Mouse (Mus musculus) CH12.LX (cell line): Measurements from ENCODE around the gene Cebpg. TPM values are rescaled to one million over a fixed set of nuclear protein-coding genes. Genes with fewer than 3 reads are reported as not detected.

Experiments
- DNase-seq: peaks from one replicate; pipeline ENCODE4 v3.0.0-alpha.2; 2013; ENCODE audit errors: extremely low read depth
- H3K27ac ChIP-seq: 2 replicates; pipeline ENCODE4 v1.5.1; 2012; ENCODE audit warnings: low read depth, mild to moderate bottlenecking, control low read depth, moderate library complexity; ENCODE audit not compliant: insufficient read depth
- H3K27me3 ChIP-seq: replicated peaks from 2 replicates; pipeline ENCODE3; 2012; ENCODE audit warnings: inconsistent platforms
- H3K36me3 ChIP-seq, 2 experiments: replicated peaks in 1 of 2; 2 replicates each; pipeline versions ENCODE3 to v1.6.1; 2012; ENCODE audit warnings: inconsistent platforms in 1 of 2, low read length in 1 of 2, mild to moderate bottlenecking in 1 of 2, mixed read lengths in 1 of 2, moderate library complexity in 1 of 2; ENCODE audit not compliant: control insufficient read depth in 1 of 2, insufficient read depth in 1 of 2
- H3K4me1 ChIP-seq, 2 experiments: 2 replicates each; pipeline ENCODE4 v1.6.1; 2012; ENCODE audit warnings: inconsistent platforms in 1 of 2, moderate library complexity in 1 of 2; ENCODE audit not compliant: insufficient read depth in 2 of 2, control insufficient read depth in 1 of 2
- H3K4me2 ChIP-seq: 2 replicates; pipeline ENCODE4 v1.6.1; 2012; ENCODE audit warnings: low read depth, mild to moderate bottlenecking, control low read depth; ENCODE audit not compliant: poor library complexity, insufficient read depth, severe bottlenecking
- H3K4me3 ChIP-seq, 3 experiments: fragments of 150-350 bp in 1 of 3; sonication (generic) in 1 of 3; replicated peaks in 1 of 3; 2 replicates each; pipeline versions ENCODE3 to v1.5.1; 2011 to 2012; ENCODE audit warnings: low read depth in 2 of 3, low read length in 2 of 3, mild to moderate bottlenecking in 2 of 3, moderate library complexity in 2 of 3, control low read depth in 1 of 3, improper control_type of control experiment in 1 of 3, inconsistent platforms in 1 of 3, mixed read lengths in 1 of 3; ENCODE audit not compliant: poor library complexity in 1 of 3
- H3K79me2 ChIP-seq: replicated peaks from 2 replicates; pipeline ENCODE4 v1.6.1; 2012; ENCODE audit warnings: mild to moderate bottlenecking, moderate library complexity; ENCODE audit not compliant: control insufficient read depth, poor library complexity, insufficient read depth, severe bottlenecking; ENCODE audit errors: extremely low read depth
- H3K9ac ChIP-seq: 2 replicates; pipeline ENCODE4 v1.6.1; 2012; ENCODE audit warnings: low read depth, mild to moderate bottlenecking, control low read depth, moderate library complexity; ENCODE audit not compliant: insufficient read depth
- H3K9me3 ChIP-seq: replicated peaks from 2 replicates; pipeline ENCODE3; 2012; ENCODE audit warnings: low read length, inconsistent platforms, mixed read lengths
- BHLHE40 ChIP-seq: IDR thresholded peaks from 2 replicates; pipeline ENCODE4 v1.6.1; 2011; ENCODE audit warnings: mild to moderate bottlenecking, low read depth, low read length, improper control_type of control experiment
- CHD1 ChIP-seq: IDR thresholded peaks from 2 replicates; pipeline ENCODE4 v1.6.1; 2012; ENCODE audit warnings: low read depth, low read length, improper control_type of control experiment, inconsistent platforms
- CHD2 ChIP-seq: IDR thresholded peaks from 2 replicates; pipeline ENCODE4 v1.6.1; 2011; ENCODE audit warnings: low read length, improper control_type of control experiment
- CTCF ChIP-seq, 2 experiments: IDR thresholded peaks in 1 of 2; conservative IDR thresholded peaks in 1 of 2; 2 replicates each; pipeline ENCODE4 v1.5.1; 2011 to 2012; ENCODE audit warnings: low read depth in 2 of 2, low read length in 2 of 2, improper control_type of control experiment in 1 of 2, inconsistent platforms in 1 of 2, mild to moderate bottlenecking in 1 of 2, moderate library complexity in 1 of 2
- E2F4 ChIP-seq: IDR thresholded peaks from 2 replicates; pipeline ENCODE4 v1.6.1; 2011; ENCODE audit warnings: low read depth, low read length, improper control_type of control experiment; ENCODE audit not compliant: insufficient replicate concordance
- ELF1 ChIP-seq: IDR thresholded peaks from 2 replicates; pipeline ENCODE4 v1.6.1; 2014; ENCODE audit warnings: low read depth, mild to moderate bottlenecking, inconsistent platforms, low read length, improper control_type of control experiment
- ETS1 ChIP-seq: conservative IDR thresholded peaks from 2 replicates; pipeline ENCODE4 v1.6.1; 2012; ENCODE audit warnings: low read depth, mild to moderate bottlenecking, inconsistent platforms, low read length, improper control_type of control experiment, moderate library complexity
- GABPA ChIP-seq: IDR thresholded peaks from 2 replicates; pipeline ENCODE4 v1.6.1; 2012; ENCODE audit warnings: low read depth, low read length, improper control_type of control experiment, inconsistent platforms; ENCODE audit not compliant: insufficient replicate concordance
- HCFC1 ChIP-seq: IDR thresholded peaks from 2 replicates; pipeline ENCODE4 v1.6.1; 2012; ENCODE audit warnings: low read depth, mild to moderate bottlenecking, inconsistent platforms, low read length, improper control_type of control experiment
- IRF4 ChIP-seq: IDR thresholded peaks from 2 replicates; pipeline ENCODE4 v1.6.1; 2014; ENCODE audit warnings: low read depth, mild to moderate bottlenecking, inconsistent platforms, low read length, improper control_type of control experiment
- JUND ChIP-seq: conservative IDR thresholded peaks from 2 replicates; pipeline ENCODE4 v1.6.1; 2011; ENCODE audit warnings: low read depth, low read length, improper control_type of control experiment
- MAX ChIP-seq: IDR thresholded peaks from 2 replicates; pipeline ENCODE4 v1.6.1; 2011; ENCODE audit warnings: low read length, improper control_type of control experiment
- MAZ ChIP-seq: IDR thresholded peaks from 2 replicates; pipeline ENCODE4 v1.6.1; 2012; ENCODE audit warnings: low read depth, mild to moderate bottlenecking, inconsistent platforms, low read length, improper control_type of control experiment, moderate library complexity
- MXI1 ChIP-seq: IDR thresholded peaks from 2 replicates; pipeline ENCODE4 v1.6.1; 2011; ENCODE audit warnings: mild to moderate bottlenecking, low read depth, low read length, improper control_type of control experiment
- NELFE ChIP-seq: IDR thresholded peaks from 2 replicates; pipeline ENCODE4 v1.6.1; 2011; ENCODE audit warnings: low read depth, low read length, improper control_type of control experiment
- RAD21 ChIP-seq: IDR thresholded peaks from 2 replicates; pipeline ENCODE4 v1.6.1; 2011; ENCODE audit warnings: low read depth, mild to moderate bottlenecking, low read length, improper control_type of control experiment, moderate library complexity
- RCOR1 ChIP-seq: conservative IDR thresholded peaks from 2 replicates; pipeline ENCODE4 v1.6.1; 2012; ENCODE audit warnings: low read depth, mild to moderate bottlenecking, inconsistent platforms, low read length, improper control_type of control experiment
- SMC3 ChIP-seq: IDR thresholded peaks from 2 replicates; pipeline ENCODE4 v1.6.1; 2011; ENCODE audit warnings: low read depth, low read length, improper control_type of control experiment
- UBTF ChIP-seq: IDR thresholded peaks from 2 replicates; pipeline ENCODE4 v1.6.1; 2012; ENCODE audit warnings: low read depth, mild to moderate bottlenecking, inconsistent platforms, low read length, improper control_type of control experiment, moderate library complexity
- ZC3H11A ChIP-seq: IDR thresholded peaks from 2 replicates; pipeline ENCODE4 v1.6.1; 2012; ENCODE audit warnings: low read depth, mild to moderate bottlenecking, inconsistent platforms, low read length, improper control_type of control experiment
- ZMIZ1 ChIP-seq: IDR thresholded peaks from 2 replicates; pipeline ENCODE4 v1.6.1; 2012; ENCODE audit warnings: low read depth, mild to moderate bottlenecking, inconsistent platforms, low read length, improper control_type of control experiment
- dilution Hi-C: fragments of 300-500 bp; cut with MboI; formaldehyde crosslinking; loops from 2 replicates; pipeline ENCODE4 v1.14.3; 2020; ENCODE audit warnings: low sequenced_read_pairs; ENCODE audit not compliant: extremely low pct_unique_long_range_greater_than_20kb, extremely low pct_ligation_motif_present
- in situ Hi-C: fragments of 300-500 bp; cut with MboI; formaldehyde crosslinking; loops from 3 replicates; pipeline ENCODE4 v1.14.3; 2019; ENCODE audit warnings: low sequenced_read_pairs, low pct_ligation_motif_present, low pct_unique_long_range_greater_than_20kb, mixed read lengths
- polyA plus RNA-seq: library from polyadenylated mRNA; unstranded; fragments of >175 nt; gene quantifications from 2 replicates; pipeline ENCODE4 v1.2.1, GENCODE M21; 2012; ENCODE audit warnings: low read depth; ENCODE audit not compliant: insufficient read length
- total RNA-seq, 2 experiments: library from RNA; depleted of rRNA; stranded (reverse); fragments of 300-350 nt in 1 of 2; fragments of >200 nt in 1 of 2; gene quantifications; 2 replicates each; pipeline ENCODE4 v1.2.3; 2012 to 2014

The Cebpg gene
- total and polyA plus RNA-seq, 3 experiments, result 23.5 to 34.6 (median 25.3) TPM

- dilution Hi-C loops, result no loop called here
These were observed 25.2 kb upstream of the Cebpg start for GRCm38 (mm10) chr7:35081406-35082104.

DNA sequence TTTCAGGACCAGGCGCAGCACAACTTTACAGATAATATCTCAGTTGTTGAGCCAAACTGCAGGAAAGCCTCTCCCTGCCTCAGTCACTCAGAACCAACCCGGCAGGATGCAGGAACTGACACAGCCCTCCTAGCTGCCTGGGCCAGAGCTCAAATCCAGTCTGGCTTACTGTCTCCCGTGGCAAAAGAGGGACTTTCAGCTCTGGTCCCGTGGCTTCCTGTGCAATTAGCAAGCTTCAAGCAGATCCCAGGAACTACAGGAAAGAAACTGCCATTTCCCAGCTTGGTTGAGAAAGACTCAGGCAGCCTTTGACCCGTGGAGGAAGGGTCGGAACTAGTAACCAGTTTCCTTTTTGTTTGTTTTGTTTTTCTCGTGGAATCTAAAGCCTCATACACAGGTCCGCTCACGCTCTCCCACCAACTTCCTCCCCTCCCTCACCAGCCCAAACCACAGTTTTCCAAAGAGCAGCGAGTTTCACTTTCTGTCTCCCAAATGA, 24.5 kb upstream of the Cebpg start:
- H3K4me1 ChIP-seq, result no peaks in the 10 kb centered on the region
- no peak overlapping the region for H3K27ac ChIP-seq
- no peak overlapping the region for H3K9ac ChIP-seq
- H3K4me3 ChIP-seq, result no peak overlapping the region
- no peak for DNase-seq
- in situ Hi-C loops, result no loop called here
- H3K9me3 ChIP-seq, result no peaks in the 10 kb centered on the region
- H3K36me3 ChIP-seq, result no peaks in the 10 kb centered on the region
- TF ChIP-seq BHLHE40 (no peak), IRF4 (no peak), CTCF (conservative IDR thresholded peaks at IDR 0.05 in 1 of 2, IDR thresholded peaks at IDR 0.05 in 1 of 2; ENCODE audit: low read depth in 2 of 2, low read length in 2 of 2) (no peak), CHD1 (no peak), ETS1 (no peak), MAZ (no peak), ZC3H11A (no peak), GABPA (no peak), RAD21 (no peak), ELF1 (no peak)
- TF ChIP-seq, all 38 proteins: peak for 0
- Histone ChIP-seq H3K79me2 (no peaks in the 10 kb centered on the region), H3K27me3 (no peaks in the 10 kb centered on the region), H3K4me2 (peak overlapping the region; percentile 29; the same call in 1 of the 2 replicates)
- dilution Hi-C loops, result no loop called here

More at GRCm38 (mm10) chr7:35081406-35082104, 25.2 kb upstream of the Cebpg start:
- Histone ChIP-seq H3K79me2 (no peaks in the 10 kb centered on the region), H3K27me3 (no peaks in the 10 kb centered on the region), H3K27ac (no peak overlapping the region), H3K4me3 (no peak overlapping the region), H3K36me3 (no peaks in the 10 kb centered on the region), H3K4me1 (no peaks in the 10 kb centered on the region), H3K9ac (no peak overlapping the region), H3K9me3 (no peaks in the 10 kb centered on the region), H3K4me2 (peak overlapping the region; percentile 29; the same call in 1 of the 2 replicates)
- no peak for DNase-seq
- no peak for TF ChIP-seq RCOR1
- TF ChIP-seq CHD2, result no peak
- no peak for TF ChIP-seq ETS1
- TF ChIP-seq SMC3, result no peak
- TF ChIP-seq MAX, result no peak
- TF ChIP-seq NELFE, result no peak
- no peak for TF ChIP-seq MXI1
- TF ChIP-seq UBTF, result no peak
- TF ChIP-seq JUND, result no peak
- no peak for TF ChIP-seq ZMIZ1
- TF ChIP-seq HCFC1, result no peak
- TF ChIP-seq E2F4, result no peak
- in situ Hi-C loops, result no loop called here
